Mouse (Mus musculus) liver, embryonic 16.5 days (tissue): ENCODE results near the gene Fam78a. TPM values are rescaled to one million over a fixed set of nuclear protein-coding genes. Genes with fewer than 3 reads are reported as not detected.
A peak's percentile ranks its signal among the peaks of the same experiment; 100 is the strongest.

Source experiments
- ATAC-seq: fragments of 200-750 bp; cut with Nextera tagmentation; 2 replicates; pipeline ENCODE4 v1.8.0; 2017; ENCODE audit warnings: low read depth, mild to moderate bottlenecking, moderate number of reproducible peaks, moderate library complexity
- H3K27ac ChIP-seq: fragments of 300-500 bp; sonication (generic); 2 replicates; pipeline ENCODE4 v1.5.1; 2014; ENCODE audit warnings: mild to moderate bottlenecking, low read length
- H3K27me3 ChIP-seq: fragments of 300-500 bp; sonication (generic); 2 replicates; pipeline ENCODE4 v1.6.1; 2014; ENCODE audit warnings: low read depth, low read length, mixed read lengths; ENCODE audit not compliant: control insufficient read depth, insufficient read depth
- H3K36me3 ChIP-seq: fragments of 300-500 bp; sonication (generic); 2 replicates; pipeline ENCODE4 v1.6.1; 2014; ENCODE audit warnings: mild to moderate bottlenecking; ENCODE audit not compliant: control insufficient read depth, insufficient read depth
- H3K4me1 ChIP-seq: fragments of 300-500 bp; sonication (generic); 2 replicates; pipeline ENCODE4 v1.6.1; 2014; ENCODE audit warnings: low read depth, low read length, mixed read lengths; ENCODE audit not compliant: control insufficient read depth
- H3K4me2 ChIP-seq: fragments of 300-500 bp; sonication (generic); 2 replicates; pipeline ENCODE4 v1.6.1; 2014; ENCODE audit warnings: low read depth, low read length, mixed read lengths
- H3K4me3 ChIP-seq: fragments of 300-500 bp; sonication (generic); 2 replicates; pipeline ENCODE4 v1.5.1; 2014; ENCODE audit warnings: low read depth, mild to moderate bottlenecking, low read length
- H3K9ac ChIP-seq: fragments of 300-500 bp; sonication (generic); 2 replicates; pipeline ENCODE4 v1.6.1; 2014; ENCODE audit warnings: low read depth, low read length
- H3K9me3 ChIP-seq: fragments of 300-500 bp; sonication (generic); replicated peaks from 2 replicates; pipeline ENCODE4 v1.6.1; 2016; ENCODE audit warnings: low read length; ENCODE audit not compliant: control insufficient read depth
- WGBS: fragments of 180-500 bp; shearing (Covaris S2); extraction: QIAGEN DNeasy Blood & Tissue Kit; methylation state at CpG from one replicate; pipeline ENCODE4 v1.1.7; 2014; ENCODE audit not compliant: insufficient replicate concordance; 5-methylcytosine and 5-hydroxymethylcytosine counted together
- polyA plus RNA-seq: library from polyadenylated mRNA; unstranded; fragments of >200 nt; fragmentation: Nextera tagmentation; extraction: Ambion mirVana; gene quantifications from 2 replicates; pipeline ENCODE4 v1.2.1, GENCODE M21; 2015

The Fam78a gene
- polyA plus RNA-seq, 1 experiment from 2014 or later = 6.5 TPM

DNA sequence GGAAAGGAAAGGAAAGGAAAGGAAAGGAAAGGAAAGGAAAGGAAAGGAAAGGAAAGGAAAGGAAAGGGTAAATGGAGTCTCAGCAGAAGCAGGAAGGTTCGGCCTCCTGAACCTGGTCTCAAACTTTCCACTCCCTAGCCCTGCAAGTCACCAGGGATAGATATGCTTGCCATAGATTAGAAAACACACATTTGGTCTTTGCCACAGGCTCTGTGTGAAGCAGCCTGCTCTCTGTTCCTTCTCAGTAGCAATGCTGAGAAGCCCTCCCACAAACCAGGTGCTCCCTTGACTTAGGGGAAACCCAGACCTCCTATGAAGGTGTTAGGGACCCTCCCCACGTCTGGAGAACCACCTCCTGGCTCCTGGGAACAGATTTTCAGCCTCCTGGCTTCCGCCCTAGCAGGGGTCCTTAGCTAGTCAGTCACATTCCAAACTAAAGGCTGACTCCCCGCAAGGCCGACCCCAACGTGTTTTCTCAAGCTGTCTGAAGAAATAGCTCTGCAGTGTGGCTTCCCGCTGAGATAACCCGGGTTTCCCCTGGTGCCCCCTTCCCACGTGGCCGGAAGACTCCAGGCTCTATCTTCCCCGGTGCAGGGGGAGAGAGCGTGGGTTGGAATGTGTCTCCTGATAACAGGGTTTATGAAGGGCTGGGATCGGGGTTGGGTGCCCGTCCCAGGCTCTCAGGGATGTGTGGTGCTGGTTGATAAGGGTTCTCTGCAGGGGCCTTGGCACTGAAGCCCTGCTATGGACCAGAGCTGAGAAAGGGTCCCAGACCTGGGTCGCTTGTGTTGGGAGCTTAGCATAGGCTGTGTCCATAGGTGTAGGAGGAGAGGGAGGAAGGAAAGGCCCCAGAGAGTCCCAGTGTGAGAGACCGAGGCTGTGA is 43.2 kb upstream of the Fam78a start:
- no peaks in the 10 kb centered on the region for H3K36me3 ChIP-seq
- H3K27me3 ChIP-seq = no peaks in the 10 kb centered on the region
- peak; percentile 95 for ATAC-seq
- peak overlapping the region; percentile 61 for H3K4me2 ChIP-seq
- 10% methylated on average over 16 of the region's 16 CpGs for WGBS
- peak overlapping the region; percentile 41 for H3K4me3 ChIP-seq
- peaks cover 70% of the 10 kb centered on the region for H3K4me1 ChIP-seq
- no peaks in the 10 kb centered on the region for H3K9me3 ChIP-seq
- H3K27ac ChIP-seq = peak overlapping the region; percentile 96
- peak overlapping the region; percentile 65 for H3K9ac ChIP-seq

GRCm38 (mm10) chr2:32121785-32122184 is 37.1 kb upstream of the Fam78a start:
- Histone ChIP-seq H3K27me3 (no peaks in the 10 kb centered on the region), H3K9me3 (no peaks in the 10 kb centered on the region), H3K9ac (no peak overlapping the region), H3K4me1 (peaks cover 34% of the 10 kb centered on the region), H3K36me3 (no peaks in the 10 kb centered on the region), H3K4me3 (no peak overlapping the region), H3K27ac (no peak overlapping the region; the same call in 1 of the 2 replicates), H3K4me2 (no peak overlapping the region)
- no peak for ATAC-seq
- WGBS = 73% methylated on average over 2 of the region's 2 CpGs

GRCm38 (mm10) chr2:32121150-32121549 is 36.5 kb upstream of the Fam78a start:
- Histone ChIP-seq H3K27ac (peak overlapping the region; percentile 60), H3K27me3 (no peaks in the 10 kb centered on the region), H3K9ac (peak overlapping the region; percentile 23), H3K4me3 (no peak overlapping the region), H3K4me2 (peak overlapping the region; percentile 14; the same call in 1 of the 2 replicates), H3K4me1 (peaks cover 36% of the 10 kb centered on the region), H3K36me3 (no peaks in the 10 kb centered on the region), H3K9me3 (no peaks in the 10 kb centered on the region)
- ATAC-seq = peak; percentile 43; the same call in 1 of the 2 replicates
- WGBS = 21% methylated on average over 5 of the region's 5 CpGs

DNA sequence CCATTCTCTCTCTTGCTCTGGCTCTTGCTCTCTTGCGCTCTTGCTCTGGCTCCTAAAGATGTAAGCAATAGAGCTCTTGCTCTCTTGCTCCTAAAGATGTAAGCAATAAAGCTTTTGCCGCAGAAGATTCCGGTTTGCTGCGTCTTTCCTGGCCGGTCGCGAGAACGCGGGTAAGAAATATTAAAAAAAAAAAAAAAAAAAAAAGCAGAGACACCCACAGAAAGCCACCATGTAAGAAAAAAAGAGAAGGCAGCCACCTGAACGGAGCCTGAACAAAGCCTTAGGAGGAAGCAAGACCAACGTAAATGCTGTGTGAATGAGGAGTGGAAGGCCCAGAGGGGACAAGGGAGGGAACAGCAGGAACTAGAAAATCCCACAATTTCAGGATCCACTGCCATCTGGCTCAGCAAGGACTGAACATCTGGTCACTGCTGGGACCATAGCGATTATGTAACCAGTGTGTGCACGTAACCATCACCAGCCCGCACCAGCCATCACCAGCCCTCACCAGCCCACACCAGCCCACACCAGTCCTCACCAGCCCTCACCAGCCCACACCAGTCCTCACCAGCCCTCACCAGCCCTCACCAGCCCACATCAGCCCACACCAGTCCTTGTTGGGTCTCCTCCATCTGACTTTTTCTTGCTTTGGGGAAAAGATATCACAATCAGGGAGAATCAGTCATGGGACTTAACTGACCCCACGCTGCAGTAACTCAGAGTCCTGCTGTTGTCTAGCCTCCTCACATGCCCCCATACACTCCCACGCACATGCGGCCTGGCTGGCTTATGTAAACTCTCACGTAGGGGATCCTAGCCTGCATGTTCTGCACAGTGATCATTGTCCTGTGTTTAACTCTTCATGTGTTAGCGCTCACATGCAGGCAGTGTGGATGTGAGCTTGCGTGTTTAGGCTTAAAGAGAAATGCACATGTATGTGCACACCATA is 35.4 kb upstream of the Fam78a start:
- Histone ChIP-seq H3K27me3 (no peaks in the 10 kb centered on the region), H3K36me3 (no peaks in the 10 kb centered on the region), H3K4me1 (peaks cover 40% of the 10 kb centered on the region), H3K9ac (no peak overlapping the region), H3K4me2 (0 out of 2 replicates have a peak overlapping the region, but pooled peaks have one; percentile 1), H3K27ac (no peak overlapping the region), H3K9me3 (no peaks in the 10 kb centered on the region), H3K4me3 (no peak overlapping the region)
- 84% methylated on average over 20 of the region's 20 CpGs for WGBS
- ATAC-seq = no peak

- Histone ChIP-seq H3K36me3 (no peaks in the 10 kb centered on the region), H3K9ac (peak overlapping the region; percentile 48), H3K27me3 (no peaks in the 10 kb centered on the region), H3K27ac (peak overlapping the region; percentile 86), H3K4me1 (peaks cover 41% of the 10 kb centered on the region), H3K4me2 (peak overlapping the region; percentile 46), H3K9me3 (no peaks in the 10 kb centered on the region), H3K4me3 (peak overlapping the region; percentile 18; the same call in 1 of the 2 replicates)
- WGBS = 16% methylated on average over 4 of the region's 4 CpGs
- peak; percentile 86 for ATAC-seq
Observed at GRCm38 (mm10) chr2:32115851-32116268, 31.2 kb upstream of the Fam78a start.

GRCm38 (mm10) chr2:32112548-32112947 is 27.9 kb upstream of the Fam78a start:
- Histone ChIP-seq H3K4me3 (no peak overlapping the region), H3K27ac (peak overlapping the region; percentile 51; the same call in 1 of the 2 replicates), H3K9ac (no peak overlapping the region), H3K27me3 (no peaks in the 10 kb centered on the region), H3K9me3 (no peaks in the 10 kb centered on the region), H3K4me2 (no peak overlapping the region), H3K4me1 (peaks cover 42% of the 10 kb centered on the region), H3K36me3 (no peaks in the 10 kb centered on the region)
- 64% methylated on average over 2 of the region's 2 CpGs for WGBS
- no peak for ATAC-seq

DNA sequence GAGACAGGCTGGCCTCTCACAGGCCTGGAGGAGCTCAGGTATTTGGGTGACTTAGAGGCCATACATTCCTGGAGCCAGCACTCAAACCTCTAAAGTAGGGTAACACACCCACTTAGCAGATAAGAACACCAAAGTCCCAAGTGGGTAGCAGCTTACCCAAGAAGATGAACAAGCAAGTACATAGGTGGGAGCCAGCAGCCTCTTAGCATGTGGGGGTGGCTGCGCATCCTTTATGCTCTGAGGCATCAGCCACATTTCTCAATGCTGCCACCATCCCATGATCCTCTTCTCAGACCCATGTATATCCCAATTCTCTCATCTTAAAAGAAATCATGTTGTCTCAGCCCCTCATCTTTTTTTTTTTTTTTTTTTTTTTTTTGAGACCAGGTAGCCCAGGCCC is 26.6 kb upstream of the Fam78a start:
- no peaks in the 10 kb centered on the region for H3K9me3 ChIP-seq
- no peaks in the 10 kb centered on the region for H3K27me3 ChIP-seq
- H3K4me1 ChIP-seq = peaks cover 37% of the 10 kb centered on the region
- H3K36me3 ChIP-seq = no peaks in the 10 kb centered on the region
- H3K4me2 ChIP-seq = no peak overlapping the region
- H3K4me3 ChIP-seq = no peak overlapping the region
- H3K9ac ChIP-seq = peak overlapping the region; percentile 4; the same call in 1 of the 2 replicates
- no peak for ATAC-seq
- H3K27ac ChIP-seq = peak overlapping the region; percentile 36
- WGBS = 100% methylated on average over 1 of the region's 1 CpGs

DNA sequence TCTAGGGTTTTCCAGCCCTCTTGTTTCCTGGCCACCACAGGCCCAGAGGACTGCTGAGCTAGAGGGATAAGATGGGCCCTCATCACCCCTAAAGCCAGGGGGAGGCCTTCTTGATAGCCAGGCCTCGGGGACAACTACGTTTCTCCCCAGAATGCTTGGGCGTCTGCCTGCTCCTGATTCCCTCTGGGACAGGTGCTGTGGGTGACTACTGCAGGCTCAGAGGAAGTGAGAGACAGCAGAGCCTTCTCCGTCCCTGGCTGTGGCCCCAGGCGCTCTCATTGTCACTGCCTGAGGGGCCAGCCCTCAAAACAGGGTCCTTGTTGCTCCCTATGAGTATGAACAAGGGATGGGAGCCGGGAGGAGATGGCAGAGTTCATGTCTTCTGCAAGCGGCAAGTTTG is 21.3 kb upstream of the Fam78a start:
- Histone ChIP-seq H3K27ac (no peak overlapping the region), H3K4me3 (no peak overlapping the region), H3K9me3 (no peaks in the 10 kb centered on the region), H3K4me2 (no peak overlapping the region), H3K4me1 (peaks cover 12% of the 10 kb centered on the region), H3K27me3 (no peaks in the 10 kb centered on the region), H3K9ac (peak overlapping the region; percentile 24; the same call in 1 of the 2 replicates), H3K36me3 (no peaks in the 10 kb centered on the region)
- no peak for ATAC-seq
- 75% methylated on average over 7 of the region's 7 CpGs for WGBS
